Mouse (Mus musculus): Measurements from ENCODE around the gene Itgb8. TPM values are rescaled to one million over a fixed set of nuclear protein-coding genes. Genes with fewer than 3 reads are reported as not detected.

The Itgb8 gene
- polyA plus RNA-seq, 1 experiment = 13.7 TPM

GRCm38 (mm10) chr12:119157068-119157467 lies 81.5 kb downstream of the Itgb8 start:
- TF ChIP-seq CTCF (IDR thresholded peaks at IDR 0.05; ENCODE audit: borderline replicate concordance, insufficient read depth, low read depth, low read length) = no peak
- no peak for TF ChIP-seq POLR2A (IDR thresholded peaks at IDR 0.05; ENCODE audit: borderline replicate concordance, insufficient read depth, low read length)
- H3K27me3 ChIP-seq (ENCODE audit: control insufficient read depth, insufficient read depth, low read length) = no peaks in the 10 kb centered on the region
- 81% methylated on average over 3 of the region's 3 CpGs for WGBS

GRCm38 (mm10) chr12:119155566-119155965 lies 83.0 kb downstream of the Itgb8 start:
- Histone ChIP-seq H3K4me3 (replicated peaks; ENCODE audit: insufficient read depth, low read depth, low read length) (no peak overlapping the region), H3K27ac (ENCODE audit: insufficient read depth, low read length) (no peak overlapping the region), H3K4me1 (ENCODE audit: control insufficient read depth, insufficient read depth, low read length) (no peaks in the 10 kb centered on the region), H3K27me3 (ENCODE audit: control insufficient read depth, insufficient read depth, low read length) (no peaks in the 10 kb centered on the region)
- DNase-seq = no peak
- TF ChIP-seq CTCF (IDR thresholded peaks at IDR 0.05; ENCODE audit: borderline replicate concordance, insufficient read depth, low read depth, low read length) (no peak), POLR2A (IDR thresholded peaks at IDR 0.05; ENCODE audit: borderline replicate concordance, insufficient read depth, low read length) (no peak)
- 34% methylated on average over 4 of the region's 4 CpGs for WGBS

More at GRCm38 (mm10) chr12:119157068-119157467, 81.5 kb downstream of the Itgb8 start:
- H3K4me3 ChIP-seq (replicated peaks; ENCODE audit: insufficient read depth, low read depth, low read length) = no peak overlapping the region
- H3K27ac ChIP-seq (ENCODE audit: insufficient read depth, low read length) = no peak overlapping the region
- H3K4me1 ChIP-seq (ENCODE audit: control insufficient read depth, insufficient read depth, low read length) = no peaks in the 10 kb centered on the region
- no peak for DNase-seq

GRCm38 (mm10) chr12:119150956-119151355 lies 87.6 kb downstream of the Itgb8 start:
- WGBS = 97% methylated on average over 2 of the region's 2 CpGs
- Histone ChIP-seq H3K4me1 (ENCODE audit: control insufficient read depth, insufficient read depth, low read length) (no peaks in the 10 kb centered on the region), H3K27me3 (ENCODE audit: control insufficient read depth, insufficient read depth, low read length) (no peaks in the 10 kb centered on the region), H3K4me3 (replicated peaks; ENCODE audit: insufficient read depth, low read depth, low read length) (no peak overlapping the region), H3K27ac (ENCODE audit: insufficient read depth, low read length) (no peak overlapping the region)
- TF ChIP-seq POLR2A (IDR thresholded peaks at IDR 0.05; ENCODE audit: borderline replicate concordance, insufficient read depth, low read length) (no peak), CTCF (IDR thresholded peaks at IDR 0.05; ENCODE audit: borderline replicate concordance, insufficient read depth, low read depth, low read length) (no peak)
- DNase-seq = no peak

- DNase-seq = no peak
- 94% methylated on average over 3 of the region's 3 CpGs for WGBS
- H3K4me3 ChIP-seq (replicated peaks; ENCODE audit: insufficient read depth, low read depth, low read length) = no peak overlapping the region
Measured at GRCm38 (mm10) chr12:119147753-119148152, 90.8 kb downstream of the Itgb8 start.

GRCm38 (mm10) chr12:119146031-119146430 lies 92.6 kb downstream of the Itgb8 start:
- no peak overlapping the region for H3K27ac ChIP-seq (ENCODE audit: insufficient read depth, low read length)
- DNase-seq = no peak
- no peak overlapping the region for H3K4me3 ChIP-seq (replicated peaks; ENCODE audit: insufficient read depth, low read depth, low read length)
- TF ChIP-seq POLR2A (IDR thresholded peaks at IDR 0.05; ENCODE audit: borderline replicate concordance, insufficient read depth, low read length) (no peak), CTCF (IDR thresholded peaks at IDR 0.05; ENCODE audit: borderline replicate concordance, insufficient read depth, low read depth, low read length) (no peak)
- no peaks in the 10 kb centered on the region for H3K4me1 ChIP-seq (ENCODE audit: control insufficient read depth, insufficient read depth, low read length)
- H3K27me3 ChIP-seq (ENCODE audit: control insufficient read depth, insufficient read depth, low read length) = no peaks in the 10 kb centered on the region
- WGBS = 96% methylated on average over 1 of the region's 1 CpGs

More at GRCm38 (mm10) chr12:119147753-119148152, 90.8 kb downstream of the Itgb8 start:
- no peaks in the 10 kb centered on the region for H3K27me3 ChIP-seq (ENCODE audit: control insufficient read depth, insufficient read depth, low read length)
- TF ChIP-seq CTCF (IDR thresholded peaks at IDR 0.05; ENCODE audit: borderline replicate concordance, insufficient read depth, low read depth, low read length) (no peak), POLR2A (IDR thresholded peaks at IDR 0.05; ENCODE audit: borderline replicate concordance, insufficient read depth, low read length) (no peak)
- no peaks in the 10 kb centered on the region for H3K4me1 ChIP-seq (ENCODE audit: control insufficient read depth, insufficient read depth, low read length)
- H3K27ac ChIP-seq (ENCODE audit: insufficient read depth, low read length) = no peak overlapping the region

- no peaks in the 10 kb centered on the region for H3K27me3 ChIP-seq (ENCODE audit: control insufficient read depth, insufficient read depth, low read length)
- no peaks in the 10 kb centered on the region for H3K4me1 ChIP-seq (ENCODE audit: control insufficient read depth, insufficient read depth, low read length)
- no peak overlapping the region for H3K4me3 ChIP-seq (replicated peaks; ENCODE audit: insufficient read depth, low read depth, low read length)
- TF ChIP-seq CTCF (IDR thresholded peaks at IDR 0.05; ENCODE audit: borderline replicate concordance, insufficient read depth, low read depth, low read length) = no peak
- TF ChIP-seq POLR2A (IDR thresholded peaks at IDR 0.05; ENCODE audit: borderline replicate concordance, insufficient read depth, low read length) = no peak
- DNase-seq = no peak
- no peak overlapping the region for H3K27ac ChIP-seq (ENCODE audit: insufficient read depth, low read length)
- 8% methylated on average over 1 of the region's 1 CpGs for WGBS
Measured at GRCm38 (mm10) chr12:119137946-119138345, 100.7 kb downstream of the Itgb8 start.

- no peaks in the 10 kb centered on the region for H3K4me1 ChIP-seq (ENCODE audit: control insufficient read depth, insufficient read depth, low read length)
- no peak overlapping the region for H3K4me3 ChIP-seq (replicated peaks; ENCODE audit: insufficient read depth, low read depth, low read length)
- no peaks in the 10 kb centered on the region for H3K27me3 ChIP-seq (ENCODE audit: control insufficient read depth, insufficient read depth, low read length)
- TF ChIP-seq CTCF (IDR thresholded peaks at IDR 0.05; ENCODE audit: borderline replicate concordance, insufficient read depth, low read depth, low read length) (no peak), POLR2A (IDR thresholded peaks at IDR 0.05; ENCODE audit: borderline replicate concordance, insufficient read depth, low read length) (no peak)
- WGBS = 63% methylated on average over 6 of the region's 6 CpGs
- H3K27ac ChIP-seq (ENCODE audit: insufficient read depth, low read length) = no peak overlapping the region
- no peak for DNase-seq
Measured at GRCm38 (mm10) chr12:119113522-119114135, 125.0 kb downstream of the Itgb8 start.

- Histone ChIP-seq H3K4me3 (replicated peaks; ENCODE audit: insufficient read depth, low read depth, low read length) (no peak overlapping the region), H3K4me1 (ENCODE audit: control insufficient read depth, insufficient read depth, low read length) (no peaks in the 10 kb centered on the region), H3K27ac (ENCODE audit: insufficient read depth, low read length) (no peak overlapping the region), H3K27me3 (ENCODE audit: control insufficient read depth, insufficient read depth, low read length) (no peaks in the 10 kb centered on the region)
- 74% methylated on average over 2 of the region's 2 CpGs for WGBS
- TF ChIP-seq POLR2A (IDR thresholded peaks at IDR 0.05; ENCODE audit: borderline replicate concordance, insufficient read depth, low read length) = no peak
- TF ChIP-seq CTCF (IDR thresholded peaks at IDR 0.05; ENCODE audit: borderline replicate concordance, insufficient read depth, low read depth, low read length) = no peak
- DNase-seq = no peak
Measured at GRCm38 (mm10) chr12:119110091-119110490, 128.5 kb downstream of the Itgb8 start.

Other genes starting within 250 kb of the Itgb8 start
- gene Macc1, start 75.5 kb upstream of the Itgb8 start, polyA plus RNA-seq (2012; rRNA removed) = not detected in 2 replicates

Measured in cerebellum, adult 2 months (tissue).